Mouse (Mus musculus): ENCODE measurements around the gene Gm17268. TPM values are rescaled to one million over a fixed set of nuclear protein-coding genes. Genes with fewer than 3 reads are reported as not detected.

The Gm17268 gene
- polyA plus RNA-seq, 1 experiment = not detected

DNA sequence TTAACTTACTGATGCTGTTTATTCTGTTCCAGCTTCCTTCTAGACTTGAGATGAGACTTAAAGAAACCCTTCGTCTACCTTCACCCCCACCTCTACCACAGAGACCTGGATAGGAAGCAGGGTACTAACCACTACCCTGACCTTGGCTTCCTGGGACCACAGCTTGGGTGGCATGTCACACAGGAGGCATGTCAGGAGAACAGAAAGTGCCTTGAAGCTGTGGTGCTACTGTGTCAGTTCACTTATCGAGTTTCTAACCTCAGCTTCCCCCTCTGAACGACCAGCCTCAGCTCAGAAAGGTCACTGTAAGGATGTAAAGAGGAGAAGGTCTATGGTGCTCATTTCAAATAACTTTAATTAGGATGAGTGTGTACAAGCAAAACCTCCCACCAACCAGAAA lies 17.0 kb downstream of the Gm17268 start:
- Histone ChIP-seq H3K4me1 (replicated peaks; ENCODE audit: control insufficient read depth, insufficient read depth, low read length) (no peaks in the 10 kb centered on the region), H3K27ac (ENCODE audit: control insufficient read depth, insufficient read depth, low read length) (no peak overlapping the region), H3K27me3 (ENCODE audit: control insufficient read depth, insufficient read depth, low read length) (no peaks in the 10 kb centered on the region), H3K4me3 (ENCODE audit: control insufficient read depth, insufficient read depth, low read length) (no peak overlapping the region), H3K36me3 (ENCODE audit: control insufficient read depth, insufficient read depth, low read length) (no peaks in the 10 kb centered on the region)
- no peak for DNase-seq
- WGBS = 5% methylated on average over 3 of the region's 3 CpGs
- TF ChIP-seq POLR2A (IDR thresholded peaks at IDR 0.05; ENCODE audit: control insufficient read depth, extremely low read depth, insufficient read depth, low read length, poor library complexity) (no peak), CTCF (IDR thresholded peaks at IDR 0.05; ENCODE audit: borderline replicate concordance, control insufficient read depth, extremely low read depth, insufficient read depth, low read length, poor library complexity) (no peak)

DNA sequence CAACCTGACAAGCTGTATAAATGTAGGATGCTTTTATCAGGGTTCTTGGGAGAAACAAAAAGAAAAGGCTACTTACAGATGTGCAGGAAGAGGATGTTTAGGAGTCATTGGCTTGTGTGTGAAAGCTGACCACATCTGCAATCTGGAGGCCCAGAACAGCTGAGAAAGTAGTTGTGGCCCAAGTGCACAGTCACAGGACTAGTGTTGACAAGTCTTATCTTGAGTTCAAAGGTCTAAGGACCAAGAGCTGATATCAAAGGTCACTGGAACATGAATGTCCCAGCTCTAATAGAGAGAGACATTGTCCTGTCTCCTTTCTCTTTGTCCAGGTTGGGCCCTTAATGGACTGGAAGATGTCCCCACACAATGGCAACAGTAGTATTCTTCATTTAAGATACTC lies 18.6 kb downstream of the Gm17268 start:
- Histone ChIP-seq H3K27me3 (ENCODE audit: control insufficient read depth, insufficient read depth, low read length) (no peaks in the 10 kb centered on the region), H3K4me1 (replicated peaks; ENCODE audit: control insufficient read depth, insufficient read depth, low read length) (no peaks in the 10 kb centered on the region), H3K4me3 (ENCODE audit: control insufficient read depth, insufficient read depth, low read length) (no peak overlapping the region), H3K27ac (ENCODE audit: control insufficient read depth, insufficient read depth, low read length) (no peak overlapping the region), H3K36me3 (ENCODE audit: control insufficient read depth, insufficient read depth, low read length) (no peaks in the 10 kb centered on the region)
- no peak for DNase-seq
- no peak for TF ChIP-seq CTCF (IDR thresholded peaks at IDR 0.05; ENCODE audit: borderline replicate concordance, control insufficient read depth, extremely low read depth, insufficient read depth, low read length, poor library complexity)

DNA sequence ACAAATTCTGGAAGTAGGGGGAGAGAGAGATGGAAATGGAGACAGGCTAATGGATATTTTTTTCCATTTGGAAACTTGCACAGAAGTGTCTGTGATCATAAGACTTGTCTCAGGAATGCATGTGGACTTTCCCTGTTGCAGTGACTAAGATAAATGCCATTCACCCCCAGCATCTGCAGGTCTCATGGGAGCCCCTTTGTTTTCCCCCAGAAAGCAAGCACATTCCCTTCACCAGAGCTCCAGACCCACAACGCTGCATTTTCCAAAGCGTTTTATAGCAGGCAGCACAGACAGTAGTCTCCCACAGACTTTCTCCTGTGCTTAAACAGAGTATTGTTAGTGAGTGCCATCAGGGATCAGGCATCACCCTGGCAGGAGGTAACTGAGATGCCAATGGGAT lies 19.0 kb downstream of the Gm17268 start:
- TF ChIP-seq CTCF (IDR thresholded peaks at IDR 0.05; ENCODE audit: borderline replicate concordance, control insufficient read depth, extremely low read depth, insufficient read depth, low read length, poor library complexity) (no peak), POLR2A (IDR thresholded peaks at IDR 0.05; ENCODE audit: control insufficient read depth, extremely low read depth, insufficient read depth, low read length, poor library complexity) (no peak)
- no peaks in the 10 kb centered on the region for H3K27me3 ChIP-seq (ENCODE audit: control insufficient read depth, insufficient read depth, low read length)
- no peak overlapping the region for H3K27ac ChIP-seq (ENCODE audit: control insufficient read depth, insufficient read depth, low read length)
- H3K36me3 ChIP-seq (ENCODE audit: control insufficient read depth, insufficient read depth, low read length) = no peaks in the 10 kb centered on the region
- no peaks in the 10 kb centered on the region for H3K4me1 ChIP-seq (replicated peaks; ENCODE audit: control insufficient read depth, insufficient read depth, low read length)
- WGBS = 62% methylated on average over 2 of the region's 2 CpGs
- H3K4me3 ChIP-seq (ENCODE audit: control insufficient read depth, insufficient read depth, low read length) = no peak overlapping the region
- DNase-seq = no peak

DNA sequence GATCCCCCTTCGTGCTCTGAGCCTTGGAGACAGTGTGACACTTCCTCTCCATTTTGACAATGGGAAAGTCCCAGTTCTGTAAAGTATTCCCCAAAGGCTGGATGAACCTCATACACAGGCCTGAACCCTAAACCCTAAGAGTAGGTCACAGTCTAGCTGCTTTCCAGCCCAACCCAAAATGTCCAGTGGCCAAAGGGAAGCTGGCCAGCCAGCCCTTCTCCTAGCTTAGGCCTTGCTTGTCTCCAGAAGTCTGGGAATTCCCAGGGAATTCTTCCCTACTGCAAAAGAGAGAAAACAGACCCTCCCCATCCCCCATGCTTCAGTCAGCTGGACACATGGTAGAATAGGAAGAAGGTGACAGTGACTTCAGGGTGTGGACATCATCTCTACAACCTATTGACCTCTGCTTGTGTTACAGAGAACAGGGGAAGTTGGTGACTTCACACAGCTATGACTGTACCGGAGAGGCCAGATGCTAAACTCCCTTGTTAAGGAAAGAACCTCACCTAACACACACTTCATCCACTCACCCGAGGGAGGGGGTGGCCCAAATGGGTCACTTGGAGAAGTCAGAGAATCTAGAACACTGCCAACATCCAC lies 22.1 kb downstream of the Gm17268 start:
- WGBS = 75% methylated on average over 3 of the region's 3 CpGs
- no peaks in the 10 kb centered on the region for H3K36me3 ChIP-seq (ENCODE audit: control insufficient read depth, insufficient read depth, low read length)
- DNase-seq = no peak
- no peak overlapping the region for H3K27ac ChIP-seq (ENCODE audit: control insufficient read depth, insufficient read depth, low read length)
- H3K27me3 ChIP-seq (ENCODE audit: control insufficient read depth, insufficient read depth, low read length) = no peaks in the 10 kb centered on the region
- H3K4me3 ChIP-seq (ENCODE audit: control insufficient read depth, insufficient read depth, low read length) = no peak overlapping the region
- H3K4me1 ChIP-seq (replicated peaks; ENCODE audit: control insufficient read depth, insufficient read depth, low read length) = no peaks in the 10 kb centered on the region
- no peak for TF ChIP-seq POLR2A (IDR thresholded peaks at IDR 0.05; ENCODE audit: control insufficient read depth, extremely low read depth, insufficient read depth, low read length, poor library complexity)
- TF ChIP-seq CTCF (IDR thresholded peaks at IDR 0.05; ENCODE audit: borderline replicate concordance, control insufficient read depth, extremely low read depth, insufficient read depth, low read length, poor library complexity) = no peak

DNA sequence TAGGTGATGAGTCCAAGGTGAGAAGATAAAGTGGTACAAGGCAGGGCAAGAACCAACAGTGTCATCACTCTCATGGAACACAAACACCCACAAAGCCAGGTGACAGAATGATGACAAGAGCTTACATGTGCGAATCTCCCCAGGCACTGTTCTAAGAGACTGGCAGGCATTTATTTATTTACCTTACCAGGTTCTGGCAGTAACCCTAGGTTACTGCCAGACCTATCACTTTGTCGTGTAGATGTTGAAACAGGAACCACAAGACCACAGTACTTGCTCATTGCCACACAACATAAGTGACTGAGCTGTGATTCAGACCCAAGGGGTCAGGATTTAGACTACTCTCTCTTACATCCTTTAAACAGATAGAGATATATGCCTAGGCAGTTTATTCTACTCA lies 23.3 kb downstream of the Gm17268 start:
- no peak for DNase-seq
- H3K27me3 ChIP-seq (ENCODE audit: control insufficient read depth, insufficient read depth, low read length) = no peaks in the 10 kb centered on the region
- H3K27ac ChIP-seq (ENCODE audit: control insufficient read depth, insufficient read depth, low read length) = no peak overlapping the region
- TF ChIP-seq POLR2A (IDR thresholded peaks at IDR 0.05; ENCODE audit: control insufficient read depth, extremely low read depth, insufficient read depth, low read length, poor library complexity) (no peak), CTCF (IDR thresholded peaks at IDR 0.05; ENCODE audit: borderline replicate concordance, control insufficient read depth, extremely low read depth, insufficient read depth, low read length, poor library complexity) (no peak)
- no peaks in the 10 kb centered on the region for H3K4me1 ChIP-seq (replicated peaks; ENCODE audit: control insufficient read depth, insufficient read depth, low read length)
- H3K4me3 ChIP-seq (ENCODE audit: control insufficient read depth, insufficient read depth, low read length) = no peak overlapping the region
- WGBS = 42% methylated on average over 2 of the region's 2 CpGs
- H3K36me3 ChIP-seq (ENCODE audit: control insufficient read depth, insufficient read depth, low read length) = no peaks in the 10 kb centered on the region

DNA sequence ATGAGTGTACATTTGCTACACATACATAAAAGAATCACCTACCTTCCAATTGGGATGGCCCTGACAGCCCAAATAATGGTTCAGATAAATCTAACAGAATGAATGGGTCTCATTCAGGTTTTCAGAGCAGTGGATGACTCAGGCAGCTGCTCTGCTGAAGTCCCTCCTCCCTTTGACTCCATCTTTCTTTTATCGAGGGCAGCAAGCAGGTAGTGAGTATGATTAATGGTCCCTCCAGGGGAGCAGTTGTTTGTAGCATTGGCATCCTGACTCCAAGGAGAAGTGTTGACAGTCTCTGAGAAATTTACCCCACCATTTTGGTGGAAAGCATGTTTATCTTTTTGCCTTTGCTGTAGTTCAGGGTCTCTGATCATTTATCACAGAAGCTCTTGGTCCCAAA lies 24.6 kb downstream of the Gm17268 start:
- Histone ChIP-seq H3K27ac (ENCODE audit: control insufficient read depth, insufficient read depth, low read length) (no peak overlapping the region), H3K27me3 (ENCODE audit: control insufficient read depth, insufficient read depth, low read length) (no peaks in the 10 kb centered on the region), H3K36me3 (ENCODE audit: control insufficient read depth, insufficient read depth, low read length) (no peaks in the 10 kb centered on the region), H3K4me1 (replicated peaks; ENCODE audit: control insufficient read depth, insufficient read depth, low read length) (no peaks in the 10 kb centered on the region), H3K4me3 (ENCODE audit: control insufficient read depth, insufficient read depth, low read length) (no peak overlapping the region)
- no peak for DNase-seq
- TF ChIP-seq CTCF (IDR thresholded peaks at IDR 0.05; ENCODE audit: borderline replicate concordance, control insufficient read depth, extremely low read depth, insufficient read depth, low read length, poor library complexity) (no peak), POLR2A (IDR thresholded peaks at IDR 0.05; ENCODE audit: control insufficient read depth, extremely low read depth, insufficient read depth, low read length, poor library complexity) (no peak)
- 30% methylated on average over 1 of the region's 1 CpGs for WGBS

Data from thymus, adult 2 months (tissue).